9 mouse cellular contexts compared by ENCODE assay signal in genomic region chr12:40164621-40165020, GRCm38 (mm10). TPM values are rescaled to one million over a fixed set of nuclear protein-coding genes. Genes with fewer than 3 reads are reported as not detected.
A peak's percentile ranks its signal among the peaks of the same experiment; 100 is the strongest.
DNase-seq lines count a peak whose midpoint lies in the region; ATAC-seq and TF ChIP-seq lines count a peak whose summit lies in the region.
"Had no signal": no experiment of that assay in that cellular context is flagged by ENCODE, and none has a peak within 500 bp of the region (broad histone marks: within the 10 kb centered on the region; RNA-seq: fewer than 3 reads in every experiment).

No protein-coding gene starts in this region.

- peak; percentile 17 to 60 for DNase-seq in layer of hippocampus, adult 2 months (ENCODE audit: low spot score in 2 of 2)
- no peak for DNase-seq in layer of hippocampus, adult 9-11 months
- peak; percentile 33 for DNase-seq in MEL-GATA-1-ER (ENCODE audit: extremely low read depth, low read depth)
- peak; percentile 64 for DNase-seq in embryo, embryonic 11 days
- peak; percentile 62 for DNase-seq in kidney, adult 9 months
- peak; percentile 76 for DNase-seq in midbrain, postnatal 0 days (ENCODE audit: low spot score)
- DNase-seq in adrenal gland, adult 8-10 months, result no peak
- no peak for DNase-seq in testis, postnatal 14 days (ENCODE audit: low spot score)

- no peak for ATAC-seq in midbrain, postnatal 0 days (ENCODE audit: low FRiP score)

- H3K36me3 ChIP-seq in midbrain, postnatal 0 days (ENCODE audit: insufficient read depth, low read length), result no peaks in the 10 kb centered on the region
- H3K36me3 ChIP-seq: limb, embryonic 15.5 days had no signal

- H3K27me3 ChIP-seq in midbrain, postnatal 0 days (ENCODE audit: insufficient read depth, low read length), result no peaks in the 10 kb centered on the region
- H3K27me3 ChIP-seq: limb, embryonic 15.5 days had no signal

- H3K4me3 ChIP-seq in layer of hippocampus, adult 2 months, result no peak overlapping the region
- no peak overlapping the region for H3K4me3 ChIP-seq in midbrain, postnatal 0 days (ENCODE audit: low read depth, low read length)
- H3K4me3 ChIP-seq: limb, embryonic 15.5 days had no signal

- 5% methylated on average over 2 of the region's 2 CpGs for WGBS in midbrain, postnatal 0 days

- H3K9me3 ChIP-seq in midbrain, postnatal 0 days (ENCODE audit: low read length), result no peaks in the 10 kb centered on the region
- H3K9me3 ChIP-seq: limb, embryonic 15.5 days had no signal

- H3K4me2 ChIP-seq in midbrain, postnatal 0 days (ENCODE audit: low read depth, low read length, poor library complexity, severe bottlenecking), result no peak overlapping the region
- H3K4me2 ChIP-seq: limb, embryonic 15.5 days had no signal

- no peak overlapping the region for H3K27ac ChIP-seq in layer of hippocampus, adult 2 months
- no peak overlapping the region for H3K27ac ChIP-seq in midbrain, postnatal 0 days (ENCODE audit: low read depth, low read length)
- H3K27ac ChIP-seq: limb, embryonic 15.5 days had no signal

- H3K4me1 ChIP-seq in midbrain, postnatal 0 days (ENCODE audit: insufficient read depth, low read length), result no peaks in the 10 kb centered on the region
- H3K4me1 ChIP-seq: limb, embryonic 15.5 days had no signal

- H3K9ac ChIP-seq in midbrain, postnatal 0 days (replicated peaks; ENCODE audit: low read length, poor library complexity, severe bottlenecking), result no peak overlapping the region
- H3K9ac ChIP-seq: limb, embryonic 15.5 days had no signal

- TF ChIP-seq CTCF in layer of hippocampus, adult 2 months (conservative IDR thresholded peaks at IDR 0.05), result peak; percentile 93
- peak; percentile 85 for TF ChIP-seq CTCF in midbrain, postnatal 0 days (IDR thresholded peaks at IDR 0.05)

RNA-seq across cellular contexts. Expression of gene Scin, which starts 30.6 kb away (rescaled TPM):
- total RNA-seq in layer of hippocampus, adult 2 months (2021), result 1 to 10 TPM; 1.7 to 2.7 TPM
- total RNA-seq in midbrain, postnatal 0 days (2014; rRNA removed), result 0.44 TPM in 1 of 2 replicates, not detected in the other
- 0.09 and 0.10 TPM in 2 replicates for polyA plus RNA-seq in midbrain, postnatal 0 days (2015; fragmentation: Nextera tagmentation; extraction: Ambion mirVana)
- total RNA-seq in adrenal gland, adult 8-10 months (2022), result 1 to 10 TPM; 1.7 to 2.4 (median 2.1) TPM

RNA-seq across cellular contexts. Expression of gene Lsmem1, which starts 34.7 kb away (rescaled TPM):
- under 1 TPM; 0.37 to 0.72 TPM for total RNA-seq in layer of hippocampus, adult 2 months (2021)
- total RNA-seq in midbrain, postnatal 0 days (2014; rRNA removed), result 0.19 TPM in 1 of 2 replicates, not detected in the other
- not detected in 2 replicates for polyA plus RNA-seq in midbrain, postnatal 0 days (2015; fragmentation: Nextera tagmentation; extraction: Ambion mirVana)
- under 1 TPM in 3 of 4 experiments, not detected in 1; 0.14 to 0.56 (median 0.28) TPM for total RNA-seq in adrenal gland, adult 8-10 months (2022)

Comparison
In these comparisons a context has a peak if more than half of its experiments do, and no peak if none do; other contexts are left out.
1. DNase-seq: peak in layer of hippocampus, adult 2 months (2 of 2), MEL-GATA-1-ER (single experiment), embryo, embryonic 11 days (single experiment), kidney, adult 9 months (single experiment) and midbrain, postnatal 0 days (single experiment); none in layer of hippocampus, adult 9-11 months (single experiment), adrenal gland, adult 8-10 months (single experiment) and testis, postnatal 14 days (single experiment).